Mouse (Mus musculus): ENCODE measurements around the gene Sez6l.
A peak's percentile ranks its signal among the peaks of the same experiment; 100 is the strongest.

The Sez6l gene

DNA sequence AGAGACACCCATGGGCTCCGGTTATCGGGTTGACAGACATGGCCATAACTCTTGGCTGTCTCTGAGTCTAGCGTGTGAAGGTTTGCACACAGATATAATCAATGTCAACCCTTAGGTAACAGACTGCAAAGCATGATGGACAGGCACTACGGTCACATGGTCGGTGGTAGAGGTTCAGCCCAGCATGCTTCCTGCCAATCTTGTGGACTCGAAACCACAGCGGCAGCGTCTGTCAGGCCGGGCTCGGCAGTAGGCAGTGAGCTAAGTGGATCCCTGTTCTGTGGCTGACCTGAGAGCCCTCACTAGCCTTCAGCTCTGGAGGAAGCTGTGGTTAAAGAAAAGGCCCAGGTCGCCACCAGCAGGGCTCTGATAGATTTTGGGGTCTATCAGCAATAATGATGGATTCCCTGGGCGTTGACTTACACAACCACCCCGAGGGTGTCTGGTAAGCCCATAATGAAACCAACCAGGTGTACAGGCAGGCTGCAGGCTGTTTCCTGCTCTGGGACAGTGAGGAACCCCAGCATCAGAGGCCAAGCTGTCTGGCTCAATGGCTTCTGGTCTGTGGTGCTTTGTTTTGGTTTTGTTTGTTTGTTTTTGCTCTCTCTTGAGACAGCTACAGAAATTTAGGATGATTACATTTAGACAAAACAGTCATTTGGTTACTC, 192.0 kb downstream of the Sez6l start:
- no peak for DNase-seq

DNA sequence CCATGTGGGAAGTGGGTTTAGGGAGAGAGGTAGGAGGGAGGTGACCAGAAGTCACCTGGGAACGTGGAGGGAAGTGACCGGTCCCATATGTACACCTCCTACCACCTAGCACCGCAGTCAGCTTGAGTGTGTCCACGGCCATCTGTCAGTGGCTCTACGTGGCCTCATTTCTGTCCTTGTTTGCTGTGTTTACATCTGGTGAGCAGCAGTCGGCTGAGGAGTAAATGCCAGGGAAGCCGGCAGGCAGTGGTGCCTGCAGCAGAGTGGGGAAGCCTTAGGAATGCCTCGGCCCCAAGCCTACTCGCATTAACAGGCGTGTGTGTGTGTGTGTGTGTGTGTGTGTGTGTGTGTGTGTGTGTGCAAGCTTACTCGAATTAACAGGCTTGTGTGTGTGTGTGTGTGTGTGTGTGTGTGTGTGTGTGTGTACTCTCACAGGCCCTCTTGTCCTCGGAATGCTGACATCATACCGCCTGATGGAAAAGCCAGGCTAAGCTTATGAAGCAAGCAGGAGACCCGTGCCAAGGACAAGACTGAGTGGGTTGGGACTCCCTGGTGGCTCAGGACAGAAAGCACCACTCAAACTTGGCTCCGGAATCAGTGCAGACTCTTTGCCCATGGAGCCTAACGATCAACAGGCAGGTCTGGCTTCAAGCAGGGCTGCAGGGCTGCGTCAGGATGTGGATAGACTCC, 194.2 kb downstream of the Sez6l start:
- DNase-seq: peak; percentile 81

DNA sequence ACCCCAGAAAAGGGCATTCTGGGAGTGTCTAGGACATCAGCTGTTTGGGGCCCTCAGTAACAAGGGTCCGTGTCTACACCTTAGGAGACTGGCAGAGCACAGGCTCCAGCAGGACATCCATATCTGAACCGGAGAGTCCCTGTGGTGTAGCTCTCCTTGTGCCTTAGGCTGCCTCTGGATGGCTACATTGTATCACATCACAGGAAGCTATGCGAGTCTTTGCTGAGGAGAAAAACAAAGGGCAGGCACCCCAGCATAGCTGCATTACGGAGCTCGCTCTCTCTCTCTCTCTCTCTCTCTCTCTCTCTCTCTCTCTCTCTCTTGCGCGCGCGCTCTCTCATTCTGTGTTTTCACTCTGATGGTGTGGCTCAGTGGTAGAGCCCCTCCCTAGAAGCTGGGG, 194.9 kb downstream of the Sez6l start:
- no peak for DNase-seq

DNA sequence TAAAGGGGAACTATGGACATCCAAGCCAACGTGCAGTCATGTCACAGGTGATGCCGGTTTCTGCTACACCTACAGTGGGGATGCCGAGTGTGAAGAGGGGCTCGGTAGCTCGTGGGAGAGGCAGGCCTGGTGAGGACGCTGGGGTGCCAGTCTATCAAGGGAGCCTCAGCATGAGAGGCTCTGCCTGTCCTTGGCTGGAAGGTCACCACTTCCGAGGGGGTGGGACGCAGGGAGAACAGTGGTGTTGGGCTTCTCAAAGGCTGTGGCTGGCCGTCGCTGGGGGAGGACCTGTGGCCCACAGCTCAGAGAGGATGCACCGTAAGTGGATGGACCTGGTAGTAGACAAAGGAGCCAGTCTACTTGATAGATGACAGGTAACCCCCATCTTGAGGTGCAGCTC, 195.8 kb downstream of the Sez6l start:
- DNase-seq: no peak

DNA sequence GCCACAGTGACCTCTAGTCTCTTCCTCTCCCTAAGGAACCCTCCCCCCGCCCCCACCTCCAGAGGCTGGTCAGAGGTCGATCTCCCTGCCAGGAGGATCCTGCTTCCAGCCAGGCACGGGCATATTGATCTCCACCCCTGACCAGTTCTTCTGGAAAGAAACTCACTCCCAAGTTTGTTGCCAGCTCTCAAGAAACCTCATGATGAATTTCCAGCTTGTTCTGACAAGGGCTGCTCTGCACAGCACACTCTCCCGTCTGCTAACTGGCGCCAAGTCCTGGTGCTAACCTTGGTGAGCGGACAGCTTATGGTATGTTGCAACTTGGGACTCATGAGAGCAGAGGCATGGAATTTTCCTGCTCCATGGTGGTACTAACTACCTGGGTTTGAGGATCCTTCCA, 198.3 kb downstream of the Sez6l start:
- DNase-seq: no peak

DNA sequence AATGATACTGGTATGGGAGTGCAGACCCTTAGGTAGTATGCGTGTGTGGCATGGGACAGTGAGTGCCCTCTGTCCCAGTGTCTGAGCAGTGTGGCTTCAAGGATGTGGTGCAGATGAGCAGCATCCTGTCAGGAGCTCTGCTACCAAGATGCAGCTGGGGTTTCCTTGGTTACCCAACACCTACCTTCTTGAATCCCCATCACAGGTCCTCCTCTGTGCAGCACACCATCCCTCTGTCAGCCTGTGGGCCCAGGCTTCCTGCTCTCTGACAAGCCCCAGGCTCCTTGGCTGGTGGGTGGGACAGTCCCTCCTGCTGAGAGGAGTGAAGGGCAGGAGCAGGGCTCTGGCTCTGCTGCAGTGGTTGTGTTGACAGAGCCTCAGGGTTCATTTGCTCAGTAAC, 199.6 kb downstream of the Sez6l start:
- no peak for DNase-seq

DNA sequence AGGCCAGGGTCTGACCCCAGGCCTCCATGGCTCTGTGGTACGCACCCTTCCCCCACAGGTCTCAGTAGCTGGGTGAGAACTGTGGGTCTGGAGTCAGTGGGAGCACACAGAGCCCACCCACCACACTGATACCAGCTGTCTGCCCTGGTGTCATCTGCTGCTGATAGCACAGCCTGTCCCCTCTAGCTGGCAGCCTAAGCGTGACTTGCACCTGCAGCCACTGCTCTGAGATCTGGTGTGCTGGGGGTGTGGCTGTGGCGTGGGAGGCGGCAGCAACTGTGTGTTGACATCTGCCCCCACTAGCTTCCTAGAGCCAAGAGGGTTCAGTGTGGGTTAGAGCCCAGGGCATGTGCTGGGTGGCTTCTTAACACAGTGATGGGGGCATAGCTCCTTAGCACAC, 200.9 kb downstream of the Sez6l start:
- no peak for DNase-seq

DNA sequence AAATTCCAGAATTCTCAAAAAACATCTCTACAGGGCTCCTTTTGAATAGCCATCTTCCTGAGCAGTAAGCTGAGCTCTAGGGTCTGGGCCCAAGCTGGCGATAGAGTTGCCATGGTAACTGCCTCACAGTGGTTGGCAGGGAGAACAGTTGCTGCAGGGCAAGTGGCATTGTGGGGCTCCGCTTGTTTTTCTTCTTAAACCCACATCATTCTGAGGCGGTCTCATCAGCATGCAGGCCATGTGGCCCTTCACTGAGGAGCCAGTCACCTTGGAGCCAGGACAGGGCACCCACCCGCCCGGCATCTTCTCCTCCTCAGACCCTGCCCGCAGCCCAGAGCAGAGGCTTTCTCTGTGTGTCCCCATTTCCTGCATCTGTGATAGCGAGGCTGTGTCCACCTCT, 205.1 kb downstream of the Sez6l start:
- DNase-seq: no peak

DNA sequence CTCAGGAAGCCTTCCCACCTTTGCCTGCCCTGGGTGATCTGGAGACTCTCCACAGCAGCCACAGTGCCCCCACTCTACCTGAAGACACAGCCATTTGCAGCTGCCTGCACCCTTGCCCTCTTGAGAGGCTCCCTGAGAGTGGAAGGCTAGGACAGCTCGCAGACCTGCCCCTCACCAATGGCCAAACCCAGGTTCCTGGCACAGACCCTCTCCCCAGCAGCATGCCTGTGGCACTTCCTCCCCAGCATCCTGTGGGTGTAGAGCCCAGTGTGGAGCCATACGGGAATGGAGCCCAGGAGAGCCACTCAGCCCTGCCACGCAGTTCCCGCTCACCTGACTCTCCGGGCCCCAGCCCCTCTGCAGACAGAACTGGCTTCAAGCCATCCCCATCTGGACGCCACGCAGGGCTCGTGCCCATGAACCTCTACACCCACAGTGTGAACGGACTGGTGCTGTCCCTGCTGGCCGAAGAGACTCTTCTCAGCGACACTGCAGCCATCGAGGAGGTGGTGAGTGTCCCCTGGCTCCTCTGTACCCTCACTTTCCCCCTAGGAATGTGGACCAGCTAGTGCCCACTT, 206.7 kb downstream of the Sez6l start:
- DNase-seq: no peak

DNA sequence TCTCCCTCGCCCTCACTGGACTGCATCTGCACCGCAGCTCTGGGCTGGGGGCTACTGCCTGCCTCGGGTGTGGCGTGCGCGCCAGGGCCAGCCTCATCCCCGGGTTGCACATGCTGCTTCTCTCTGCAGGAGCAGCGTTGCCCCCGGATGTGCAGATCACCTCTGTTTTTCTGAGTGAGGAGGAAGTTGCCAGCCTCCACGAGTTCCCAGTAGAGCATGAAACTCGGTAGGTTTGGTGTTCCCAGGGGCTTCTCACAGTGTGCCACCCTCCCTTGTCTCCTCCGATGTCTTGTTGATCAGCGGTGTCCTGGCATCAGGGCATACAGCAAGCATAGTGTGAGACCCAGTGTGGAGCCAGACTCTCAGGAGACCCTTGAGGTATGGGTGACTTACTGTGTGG, 207.7 kb downstream of the Sez6l start:
- no peak for DNase-seq

All from lung, postnatal 10 days (tissue).